Mouse (Mus musculus) layer of hippocampus, adult 9-11 months (tissue): Measurements from ENCODE around the gene Pfas.
"Not testable (repeated sequence)": the region's sequence is repeated elsewhere in the genome, so short reads cannot be mapped to it uniquely, and the experiment has no call there.

Experiments used
- DNase-seq: peaks from one replicate; pipeline ENCODE4 v3.0.0; 2022

The Pfas gene

DNA sequence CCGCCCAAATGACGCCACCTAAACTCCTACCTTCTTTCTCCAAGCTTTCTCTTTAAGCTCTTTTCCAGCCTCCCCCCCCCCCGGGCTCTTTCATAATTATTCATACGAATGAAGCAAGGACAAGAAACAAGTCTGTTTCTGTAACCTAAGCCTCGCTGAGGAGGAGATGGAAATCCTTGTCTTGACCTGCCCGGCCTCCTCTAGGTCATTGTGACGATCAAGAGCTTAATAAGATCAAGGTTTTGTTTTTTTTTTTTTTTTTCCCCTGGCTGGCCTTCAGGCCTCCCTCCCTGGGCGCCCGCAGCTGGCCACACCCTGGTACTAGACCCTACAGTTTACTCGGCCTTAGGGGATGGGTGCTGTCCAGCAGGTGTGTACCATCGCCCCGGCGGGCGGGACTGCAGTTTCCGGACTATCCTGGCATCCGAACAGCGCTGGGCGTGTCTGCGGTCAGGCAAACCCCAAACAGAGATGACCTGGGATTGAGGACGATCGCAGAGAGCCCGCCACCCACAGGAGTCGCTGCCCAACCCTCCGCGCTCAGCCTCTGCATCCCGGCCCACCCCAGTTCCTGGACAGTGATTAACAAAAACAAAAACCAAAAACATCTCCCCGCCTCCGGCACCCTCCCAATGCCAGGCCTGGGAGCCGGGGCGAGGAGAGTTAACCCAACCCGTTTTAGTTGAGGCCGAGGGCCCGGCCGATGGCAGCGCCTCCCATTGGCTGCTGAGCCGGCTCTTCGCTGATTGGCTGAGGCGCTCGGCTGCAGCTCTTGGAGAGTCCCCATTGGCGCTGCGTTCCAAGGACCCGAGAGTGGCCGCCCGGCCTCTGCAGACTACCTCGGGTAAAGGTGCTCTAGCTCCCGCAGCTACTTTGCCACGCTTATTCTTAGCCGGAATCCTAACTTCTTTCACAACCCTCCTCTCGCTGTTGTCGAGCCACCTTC lies 40.6 kb downstream of the Pfas start, which contains the start of gene Slc25a35:
Gene Slc25a35, plus strand, starts transcription at position 795 of the 946 bp plus-strand sequence.
- peak; percentile 93 for DNase-seq

DNA sequence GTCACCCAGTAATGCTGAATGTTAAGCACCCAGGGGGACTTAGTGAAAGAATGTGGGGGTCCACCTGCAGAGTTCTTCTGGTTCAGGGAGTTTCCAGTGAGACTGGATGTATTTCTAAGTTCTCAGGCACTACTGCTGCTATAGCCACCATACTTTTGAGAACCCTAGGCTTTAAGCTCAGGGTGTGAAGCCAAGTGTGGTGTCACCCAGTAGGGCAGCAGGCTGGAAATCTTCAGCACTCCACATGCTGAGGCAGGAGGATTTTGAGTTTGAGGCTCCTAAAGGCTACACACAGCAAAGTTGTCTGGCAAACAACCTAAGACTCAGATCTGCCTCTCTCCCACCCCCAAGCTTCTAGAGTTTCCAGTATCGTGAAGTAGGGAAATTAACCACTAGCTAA lies 41.7 kb downstream of the Pfas start:
- DNase-seq, result no peak

DNA sequence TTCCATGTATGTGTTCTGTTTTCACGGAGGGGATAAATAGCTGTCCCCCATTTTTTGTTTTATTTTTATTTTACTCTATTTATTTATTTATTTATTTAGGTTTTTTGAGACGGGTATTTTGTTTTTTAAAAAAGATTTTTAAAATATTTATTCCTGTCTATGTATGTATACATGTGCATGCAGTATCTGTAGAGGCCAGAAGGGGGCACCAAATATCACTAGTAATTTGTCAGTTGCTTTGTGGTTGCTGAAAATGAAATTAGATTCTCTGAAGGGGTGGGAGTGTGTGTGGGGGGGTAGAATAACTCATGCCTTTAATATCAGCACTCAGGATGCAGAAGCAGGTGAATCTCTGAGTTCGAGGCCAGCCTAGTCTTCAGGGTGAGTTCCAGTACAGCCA lies 42.4 kb downstream of the Pfas start:
- DNase-seq, result no peak

DNA sequence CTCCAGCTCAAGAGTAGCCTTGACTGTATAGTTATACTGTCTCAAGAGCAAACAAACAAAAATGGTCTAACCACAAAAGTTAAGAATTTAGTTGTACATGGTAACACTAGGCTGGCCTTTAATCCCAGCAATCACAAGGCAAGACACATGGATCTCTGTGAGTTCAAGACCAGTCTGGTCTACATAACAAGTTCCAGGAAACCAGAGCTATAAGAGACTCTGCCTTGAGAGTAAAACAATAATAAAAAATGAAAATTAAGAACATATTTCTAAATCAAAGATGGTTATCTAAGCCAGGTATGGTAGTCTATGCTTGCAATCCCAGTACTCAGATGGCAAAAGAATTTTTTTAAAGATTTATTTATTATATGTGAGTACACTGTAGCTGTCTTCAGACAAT lies 43.2 kb downstream of the Pfas start:
- DNase-seq, result no peak

DNA sequence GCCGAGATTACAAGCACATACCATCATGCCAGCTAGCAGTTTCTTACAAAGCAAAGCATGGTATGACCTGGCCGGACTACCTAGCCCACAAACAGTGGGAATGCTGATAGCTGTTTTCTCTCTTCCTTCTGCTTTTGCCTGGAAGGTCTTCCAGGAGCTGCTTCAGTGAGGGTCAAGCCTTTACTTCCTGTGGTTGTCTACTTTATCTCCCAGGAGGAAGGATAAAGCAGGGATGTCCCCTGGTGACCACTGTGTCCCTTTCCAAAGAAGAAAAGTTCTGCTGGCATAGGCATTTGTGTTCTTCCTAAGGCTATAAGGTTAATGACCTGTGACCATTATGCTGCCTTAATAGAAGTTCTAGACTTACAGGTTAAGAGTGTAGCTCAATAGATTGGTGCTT lies 44.9 kb downstream of the Pfas start:
- DNase-seq, result no peak

DNA sequence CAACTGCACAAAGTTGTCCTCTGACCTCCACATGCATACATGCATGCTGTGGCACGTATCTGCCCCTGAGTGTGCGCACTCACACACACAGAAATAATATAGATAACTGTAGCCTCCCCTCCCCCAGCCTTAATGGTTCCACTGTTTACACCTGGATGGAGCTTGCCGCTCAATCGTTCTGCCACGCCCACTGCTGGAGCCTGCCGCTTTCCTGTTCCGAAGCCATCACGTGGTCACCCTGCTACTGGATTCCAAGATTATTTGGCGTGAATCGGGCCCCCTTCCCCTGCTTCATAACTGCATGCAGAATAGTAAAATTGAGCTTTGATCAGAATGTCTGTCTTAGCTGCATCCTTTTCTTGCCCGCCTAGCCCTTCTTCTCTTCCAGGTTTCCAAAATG lies 46.1 kb downstream of the Pfas start:
- not testable (repeated sequence) for DNase-seq

DNA sequence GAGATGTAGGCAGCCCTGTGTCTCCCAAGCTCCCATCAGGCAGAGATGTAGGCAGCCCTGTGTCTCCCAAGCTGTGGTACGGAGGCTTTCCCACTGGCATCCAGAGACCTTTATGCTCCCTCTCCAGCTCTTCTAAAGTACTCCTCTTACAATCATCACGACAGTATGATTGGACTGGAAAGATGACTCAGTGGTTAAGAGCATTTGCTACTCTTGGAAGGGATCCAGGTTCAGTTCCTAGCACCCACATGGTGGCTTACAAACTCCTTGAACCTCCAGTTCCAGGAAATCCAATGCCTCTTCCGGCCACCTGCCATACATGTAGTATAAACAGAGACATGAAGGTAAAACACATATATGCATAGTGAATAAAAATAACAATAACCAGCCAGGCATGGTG lies 46.7 kb downstream of the Pfas start:
- DNase-seq, result no peak

DNA sequence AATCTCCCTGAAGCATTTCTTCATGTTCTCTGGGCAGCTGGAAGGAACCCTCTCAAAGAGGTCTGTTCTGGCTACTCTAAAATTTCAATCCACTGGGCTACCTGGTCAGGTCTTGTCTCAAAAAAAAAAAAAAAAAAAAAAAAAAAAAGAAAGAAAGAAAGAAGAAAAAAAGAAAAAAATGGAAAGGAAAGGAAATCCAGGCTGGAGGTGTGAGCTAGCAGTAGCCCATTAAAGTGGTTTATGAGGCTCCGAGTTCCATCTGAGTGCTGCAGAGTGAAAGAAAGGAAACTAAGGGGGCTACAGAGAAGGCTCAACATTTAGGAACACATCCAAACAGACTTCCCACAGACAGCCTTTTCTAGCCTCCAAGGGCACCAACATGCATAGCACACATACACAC lies 50.3 kb downstream of the Pfas start:
- no peak for DNase-seq

DNA sequence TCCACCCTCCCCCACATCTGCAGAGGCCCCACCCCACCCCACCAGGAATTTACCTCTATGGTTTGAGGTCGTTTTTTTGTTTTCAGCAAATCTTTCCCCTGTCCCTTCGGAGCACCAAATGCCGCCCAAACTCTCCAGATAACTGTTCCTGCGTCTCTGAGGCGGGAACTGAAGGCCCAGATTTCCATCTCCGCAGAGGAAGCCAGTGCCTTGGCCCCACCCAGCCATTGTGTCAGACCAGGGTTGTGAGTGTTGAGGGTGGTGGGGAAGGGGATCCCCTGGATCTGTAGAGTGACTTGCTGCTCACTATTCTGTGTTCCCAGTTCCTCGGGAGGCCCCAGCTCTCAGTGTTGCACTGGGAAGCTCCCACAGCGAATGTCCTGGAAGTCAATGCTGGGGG lies 51.0 kb downstream of the Pfas start, which contains the start of gene Arhgef15:
Gene Arhgef15, minus strand, starts transcription at position 173 of the 400 bp plus-strand sequence.
- no peak for DNase-seq

DNA sequence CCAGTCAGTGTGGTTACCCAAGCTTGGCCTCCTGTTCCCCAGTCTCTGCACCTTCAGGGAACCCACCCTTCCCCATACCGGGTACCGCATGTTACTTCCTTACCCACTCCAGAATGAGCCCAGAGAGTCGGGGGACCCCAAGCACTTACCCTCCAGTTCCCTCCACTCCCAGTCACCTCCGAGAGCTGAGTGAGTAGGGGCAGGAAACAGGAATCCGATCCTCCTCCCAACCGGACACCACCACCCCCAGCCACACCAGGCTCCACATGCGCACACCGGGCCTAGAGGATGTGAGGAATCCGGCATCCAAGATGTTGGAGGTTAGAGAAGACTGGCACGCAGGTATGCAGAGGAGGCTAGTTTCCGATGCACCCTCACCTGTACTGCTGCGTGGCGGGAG lies 51.6 kb downstream of the Pfas start:
- DNase-seq, result no peak

DNA sequence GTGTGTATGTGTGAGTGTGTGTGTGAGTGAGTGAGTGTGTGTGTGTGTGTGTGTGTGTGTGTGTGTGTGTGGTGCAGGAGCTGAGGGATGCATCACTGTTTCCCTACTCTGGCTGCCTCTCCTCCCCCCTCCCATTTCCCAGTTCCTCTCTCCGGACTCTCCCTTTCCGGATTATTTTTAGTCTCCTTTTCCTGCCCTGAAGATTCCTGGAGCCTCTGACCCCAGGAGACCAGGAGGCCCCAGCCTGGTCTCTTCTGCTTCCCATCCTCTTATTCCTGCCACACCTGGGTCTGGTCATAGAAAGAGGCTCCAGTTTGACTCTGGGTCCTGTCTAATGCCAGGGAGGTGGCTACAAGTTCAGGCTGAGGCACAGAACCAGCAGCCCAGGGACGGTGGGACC lies 52.2 kb downstream of the Pfas start:
- DNase-seq, result no peak

DNA sequence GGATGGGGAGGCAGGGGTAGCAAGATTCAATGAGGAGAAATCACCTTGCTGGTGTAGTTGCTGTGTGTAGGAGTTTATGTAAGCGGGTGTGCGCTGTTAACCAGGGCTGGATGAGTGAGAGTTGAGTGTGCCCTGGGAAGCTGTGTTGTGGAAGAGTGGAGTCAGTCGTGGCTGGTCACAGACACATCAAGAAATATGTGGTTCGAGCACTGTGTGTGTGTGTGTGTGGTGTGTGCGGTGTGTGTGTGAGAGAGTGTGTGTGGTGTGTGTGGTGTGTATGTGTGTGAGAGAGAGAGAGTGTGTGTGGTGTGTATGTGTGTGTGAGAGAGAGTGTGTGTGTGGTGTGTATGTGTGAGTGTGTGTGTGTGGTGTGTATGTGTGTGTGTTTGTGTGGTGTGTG lies 52.8 kb downstream of the Pfas start:
- DNase-seq, result no peak

DNA sequence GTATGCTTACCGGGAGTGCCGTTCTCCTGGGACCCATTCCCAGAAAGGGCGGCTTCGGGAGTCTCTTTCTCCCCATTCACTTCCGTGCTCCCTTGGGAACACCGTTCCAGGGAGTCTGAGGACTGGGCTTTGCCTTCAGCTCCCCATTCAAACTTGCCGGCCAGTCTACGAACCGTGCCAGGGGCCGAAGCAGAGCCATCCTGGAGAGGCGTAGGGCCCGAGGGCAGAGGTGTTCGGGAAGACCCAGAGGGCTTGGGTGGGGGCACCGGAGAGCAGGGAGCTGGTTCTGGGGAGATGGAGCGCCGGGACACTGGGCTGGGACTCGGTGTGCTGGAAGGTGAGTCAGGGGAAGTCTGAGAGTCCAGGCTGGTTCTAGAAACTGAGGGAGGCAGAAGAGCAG lies 53.9 kb downstream of the Pfas start:
- DNase-seq, result no peak

DNA sequence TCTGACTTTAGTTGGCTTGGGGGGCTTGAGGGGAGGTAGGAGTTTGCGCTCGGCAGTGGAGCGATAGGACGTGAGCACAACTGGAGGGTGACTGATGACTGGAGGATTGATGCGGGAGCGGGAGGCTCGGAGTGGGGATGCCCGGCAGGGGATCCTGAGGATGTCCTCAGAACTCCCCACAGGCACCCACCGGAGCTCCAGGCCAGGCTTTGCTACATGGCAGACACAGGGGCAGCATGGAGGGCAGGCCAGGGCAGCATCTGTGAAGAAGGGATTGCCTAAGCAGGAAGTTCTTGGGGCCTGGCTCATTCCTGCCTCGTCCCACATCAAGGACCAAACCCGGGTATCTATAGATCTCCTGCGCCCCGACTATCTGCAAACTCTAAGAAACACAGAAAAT lies 54.4 kb downstream of the Pfas start:
- DNase-seq, result no peak

DNA sequence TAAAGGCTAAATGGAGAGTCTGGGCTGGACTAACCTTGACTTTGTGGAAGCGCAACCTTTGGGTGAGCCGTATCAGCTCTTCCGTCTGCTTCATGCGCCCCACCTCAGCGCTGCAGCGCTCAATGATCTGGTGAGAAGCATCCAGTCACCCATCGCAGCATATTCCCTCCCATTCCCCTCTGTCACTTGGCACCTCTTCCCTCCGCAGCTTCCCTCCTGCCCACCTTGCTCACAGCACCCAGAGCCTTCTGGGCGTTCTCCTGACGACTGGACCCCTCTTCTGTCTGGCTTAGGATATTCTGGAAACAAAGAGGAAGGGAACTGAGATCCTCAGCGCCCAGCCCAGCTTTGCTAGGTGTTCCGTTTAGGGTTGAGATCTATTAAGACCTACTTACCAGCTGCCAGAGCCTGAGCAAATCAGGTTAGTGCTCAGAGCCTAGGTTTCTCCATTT lies 60.7 kb downstream of the Pfas start:
- no peak for DNase-seq

DNA sequence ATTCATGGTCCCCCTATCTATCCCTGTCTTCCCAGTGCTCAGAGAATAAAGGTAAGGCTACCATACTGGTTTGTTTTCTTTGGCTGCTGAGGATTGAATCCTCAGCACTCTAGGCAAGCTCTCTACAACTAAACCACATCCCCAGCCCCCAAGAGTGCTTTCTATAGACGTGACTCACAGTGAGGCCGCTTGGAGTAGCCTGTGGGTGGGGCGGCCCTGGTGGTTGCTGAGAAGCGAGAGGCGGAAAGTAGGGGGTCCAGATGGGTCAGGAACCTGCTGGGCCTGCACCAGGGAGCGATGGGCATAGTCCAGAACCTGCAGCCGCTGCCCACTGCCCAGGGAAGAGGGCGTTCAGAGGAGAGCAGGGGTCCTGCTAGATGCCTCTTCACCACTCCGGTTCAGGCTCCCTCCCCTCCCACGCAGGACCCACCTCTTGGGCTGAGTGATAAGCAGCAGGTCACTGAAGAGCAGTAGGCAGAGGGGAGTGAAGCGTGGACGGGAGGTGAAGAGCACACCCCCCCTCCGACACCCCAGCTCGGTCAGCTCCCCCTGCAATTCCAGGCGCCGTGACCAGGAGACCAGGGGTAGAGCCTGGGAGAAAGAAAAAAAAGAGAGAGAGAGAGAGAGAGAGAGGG lies 61.3 kb downstream of the Pfas start:
- DNase-seq, result peak; percentile 43

DNA sequence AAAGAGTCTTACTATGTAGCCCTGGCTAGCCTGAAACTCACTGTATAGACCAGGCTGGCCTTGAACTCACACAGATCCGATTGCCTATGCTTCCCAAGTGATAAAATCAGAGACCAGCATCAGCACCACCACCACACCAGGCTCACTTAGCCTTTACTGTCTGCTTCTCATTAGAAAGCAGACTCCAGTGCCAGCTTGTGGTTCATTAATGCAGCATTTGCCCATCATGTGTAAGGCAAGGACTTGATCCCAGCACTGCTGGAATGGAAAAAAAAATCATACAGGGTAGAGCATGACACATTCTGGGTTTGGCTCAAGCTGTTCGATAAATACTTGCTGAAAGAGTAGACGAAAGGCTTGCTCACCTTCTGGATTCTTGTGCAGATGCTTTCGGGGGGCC lies 62.3 kb downstream of the Pfas start:
- DNase-seq, result no peak

DNA sequence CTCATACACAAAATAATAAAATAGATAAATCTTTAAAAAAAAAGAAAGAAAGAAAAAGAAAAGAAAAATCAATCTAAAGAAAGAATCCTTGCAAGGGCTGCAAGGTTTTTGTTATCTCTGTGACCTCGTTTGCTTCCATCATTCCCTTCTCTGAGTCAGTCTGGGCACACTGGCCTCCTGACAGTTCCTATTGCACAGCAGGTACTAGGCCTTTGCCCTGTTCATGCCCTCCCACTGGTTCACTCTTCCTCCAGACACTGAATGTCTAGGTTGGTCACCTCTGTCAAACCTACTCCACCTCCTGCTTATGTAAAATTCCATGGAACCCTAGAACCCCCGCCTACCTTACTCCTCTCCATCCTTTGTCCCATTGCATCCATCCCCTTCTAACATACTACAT lies 63.0 kb downstream of the Pfas start:
- no peak for DNase-seq

DNA sequence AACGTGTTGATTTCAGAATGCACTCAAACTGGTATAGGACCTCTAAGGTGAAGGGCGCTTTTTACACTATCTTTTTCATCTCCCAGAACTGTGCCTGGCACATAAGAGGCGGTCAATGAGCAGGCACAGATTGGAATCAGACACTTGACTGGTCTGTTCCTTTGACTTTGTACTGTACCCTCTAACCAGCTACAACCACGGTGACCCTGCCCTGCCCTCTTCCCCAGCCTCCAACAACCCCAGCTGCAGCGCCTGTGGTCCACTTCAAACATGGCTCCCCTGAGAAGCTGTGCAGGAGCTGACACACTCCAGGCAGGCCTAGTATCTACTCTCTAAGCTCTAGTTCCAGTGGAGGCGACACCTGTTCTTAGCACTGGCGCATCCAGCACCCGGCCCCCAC lies 65.5 kb downstream of the Pfas start:
- no peak for DNase-seq

DNA sequence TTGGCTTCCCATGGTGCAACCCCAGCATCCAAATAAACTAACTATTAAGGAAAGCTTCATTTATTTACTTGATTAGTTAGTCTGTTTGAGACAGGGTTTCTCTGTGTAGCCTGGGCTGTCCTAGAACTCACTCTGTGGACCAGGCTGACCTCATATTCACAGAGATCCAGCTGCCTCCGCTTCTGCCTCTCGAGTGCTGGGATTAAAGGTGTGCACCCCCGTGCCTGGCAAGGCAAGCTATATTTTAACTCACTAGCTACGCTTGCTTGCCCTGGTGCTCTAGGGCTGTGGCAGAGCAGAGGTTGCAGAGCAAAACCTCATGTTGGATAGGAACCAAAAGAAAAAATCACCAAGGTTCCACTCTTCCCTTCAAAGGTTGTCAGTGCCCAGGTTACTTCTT lies 67.7 kb downstream of the Pfas start:
- no peak for DNase-seq

DNA sequence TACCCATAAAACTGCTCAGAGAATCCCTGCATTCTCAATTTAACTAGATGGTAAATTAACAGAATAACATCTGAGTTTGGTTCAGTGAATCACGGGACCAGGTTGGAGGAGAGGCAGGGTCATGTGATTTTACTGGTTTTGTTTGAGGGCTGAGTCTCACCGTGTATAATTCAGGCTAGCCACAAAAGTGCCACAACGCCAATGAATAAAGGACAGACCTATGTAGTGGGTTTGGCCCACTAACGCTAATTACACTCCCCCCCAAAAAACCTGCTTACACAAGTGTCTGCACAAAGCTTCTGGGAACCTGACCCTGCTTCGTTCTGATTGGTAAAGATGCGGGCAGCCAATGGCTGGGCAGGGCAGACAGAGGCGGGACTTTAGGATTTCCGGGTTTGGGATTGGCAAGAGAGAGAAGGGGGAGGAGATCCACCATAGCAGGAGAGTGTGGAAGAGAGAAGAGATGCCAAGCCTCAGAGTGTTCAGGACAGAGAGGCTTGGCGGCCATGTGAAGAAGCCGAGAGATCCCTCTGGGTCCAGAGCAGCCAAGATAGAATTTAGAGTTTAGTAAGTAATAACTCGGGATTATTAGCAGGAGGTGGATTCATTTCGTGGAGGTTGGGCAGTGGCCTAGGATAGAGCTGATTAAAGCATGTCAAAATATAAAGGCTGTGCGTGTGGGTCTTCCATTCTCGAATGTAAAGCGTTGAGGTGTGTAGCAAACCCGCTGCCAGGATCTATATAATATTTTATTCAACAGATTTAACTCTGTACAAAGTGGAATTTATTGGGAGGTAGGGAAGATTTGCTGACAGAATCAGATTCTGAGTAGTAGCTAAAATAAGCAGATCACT lies 68.6 kb downstream of the Pfas start:
- DNase-seq, result peak; percentile 93

DNA sequence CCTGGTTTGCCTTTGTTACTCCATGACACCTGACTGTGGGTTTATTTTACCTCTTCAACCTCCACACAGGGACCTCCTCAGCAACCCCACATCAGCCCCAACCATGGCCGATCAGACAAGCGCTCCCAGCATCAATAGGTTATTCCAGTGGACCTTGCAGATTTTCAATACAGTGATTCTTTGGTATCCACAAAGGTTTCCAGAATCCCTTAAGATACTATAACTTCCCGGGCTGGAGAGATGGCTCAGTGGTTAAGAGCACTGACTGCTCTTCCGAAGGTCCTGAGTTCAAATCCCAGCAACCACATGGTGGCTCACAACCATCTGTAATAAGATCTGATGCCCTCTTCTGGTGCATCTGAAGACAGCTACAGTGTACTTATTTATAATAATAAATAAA lies 71.3 kb downstream of the Pfas start:
- not testable (repeated sequence) for DNase-seq
